Mouse (Mus musculus) CD8-positive naive resting alpha-beta T cell, adult 2 months (primary cell): ENCODE measurements around the gene Nrde2.
"Not testable (repeated sequence)": the region's sequence is repeated elsewhere in the genome, so short reads cannot be mapped to it uniquely, and the experiment has no call there.

ENCODE experiments used
- DNase-seq, 2 experiments: peaks; one replicate each; pipeline ENCODE4 v3.0.0; 2022; ENCODE audit warnings: low read depth in 2 of 2, low spot score in 2 of 2

The Nrde2 gene

DNA sequence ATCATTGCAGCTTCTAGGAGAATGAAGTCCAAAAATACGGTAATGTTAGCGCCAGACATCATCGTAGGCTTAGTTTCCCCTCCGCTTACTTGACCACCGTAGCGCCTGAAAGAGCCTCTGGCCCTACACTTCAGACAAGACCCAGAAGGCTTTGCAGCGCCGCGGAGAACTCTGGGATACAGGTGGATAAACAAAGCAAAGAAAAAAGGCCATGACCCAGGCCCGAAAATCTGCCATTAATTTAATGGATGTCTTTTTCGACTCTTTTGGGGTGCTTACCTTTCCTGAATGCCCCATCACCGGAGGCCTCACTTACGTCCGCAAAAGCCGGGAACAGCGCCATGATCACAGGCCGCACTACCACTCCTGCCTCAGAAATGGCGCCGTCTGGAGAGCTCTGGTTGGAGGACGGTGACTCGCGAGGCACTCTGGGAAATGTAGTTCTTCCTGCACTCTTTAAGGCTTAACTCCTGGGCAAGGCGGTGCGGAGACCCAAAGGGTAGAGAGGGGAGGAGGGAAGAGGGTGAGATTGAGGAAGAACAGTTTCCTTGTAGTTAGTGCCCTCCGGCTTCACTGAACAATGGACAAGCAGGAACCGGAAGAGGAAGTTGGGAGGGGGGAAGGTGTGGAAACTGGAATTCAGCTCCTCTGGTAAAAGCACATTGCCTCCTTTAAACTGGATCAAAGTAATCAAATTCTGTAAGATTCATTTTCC, at the start of gene Nrde2:
TSS of gene Nrde2 (minus strand) at position 393 of the 715 bp plus-strand sequence.
- DNase-seq: peak; percentile 82 to 84

DNA sequence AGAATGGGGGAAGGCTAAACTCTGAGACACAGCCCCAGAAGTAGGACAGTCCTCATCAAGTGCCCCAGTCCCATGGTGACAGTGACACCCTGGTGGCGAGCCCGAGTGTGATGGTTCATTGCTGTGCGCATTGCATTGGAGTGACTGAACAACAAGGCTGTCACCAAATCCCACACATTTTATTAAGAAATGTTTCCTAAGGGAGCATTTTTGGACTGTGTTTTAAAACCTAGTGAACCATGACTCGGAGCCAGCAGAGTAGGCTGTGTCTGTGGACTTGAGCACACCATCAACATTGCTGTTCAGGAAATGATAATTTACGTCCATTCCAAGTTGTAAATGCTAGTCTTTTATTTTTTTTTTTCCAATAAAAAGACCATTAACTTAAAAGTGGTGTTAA, 47.5 kb upstream of the Nrde2 start:
- DNase-seq: no peak

DNA sequence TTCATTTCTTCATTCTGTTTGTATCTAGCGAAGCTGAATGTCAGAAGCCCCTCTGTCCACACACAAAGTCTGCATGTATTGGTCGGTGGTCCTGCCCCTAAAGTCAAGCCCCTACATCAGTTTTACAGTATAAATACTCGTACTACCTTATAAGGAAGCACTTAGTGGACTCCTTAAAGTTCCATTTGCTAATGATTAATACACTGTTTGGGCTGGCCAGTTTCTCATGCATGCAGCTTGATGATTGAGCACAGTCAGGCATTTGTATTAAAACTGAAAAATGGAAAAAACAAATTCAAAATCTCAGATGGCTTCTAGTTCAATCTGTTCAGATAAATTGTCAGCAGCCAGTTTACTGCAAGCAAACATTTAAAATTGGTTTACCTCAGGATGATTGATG, 47.1 kb upstream of the Nrde2 start:
- DNase-seq: no peak

DNA sequence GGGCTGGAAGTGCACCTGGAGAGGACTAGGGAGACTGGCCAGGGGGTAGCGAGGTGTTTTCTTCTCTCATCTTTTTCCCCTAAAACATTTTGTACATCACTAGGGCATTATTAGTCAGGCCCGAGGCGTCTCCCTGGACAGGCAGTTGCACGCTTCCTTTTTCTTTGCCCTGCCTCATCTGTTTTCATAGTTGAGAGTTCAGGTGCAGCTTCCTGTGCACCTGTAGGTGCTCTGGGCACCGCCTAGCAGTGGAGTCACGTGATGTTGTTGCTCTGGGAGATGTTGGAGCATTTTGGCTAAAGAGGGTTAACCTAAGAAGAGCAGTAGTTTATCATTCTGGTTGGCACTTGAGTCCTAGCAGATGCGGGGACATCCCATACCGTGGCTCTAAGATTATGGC, 45.7 kb upstream of the Nrde2 start:
- DNase-seq: no peak

DNA sequence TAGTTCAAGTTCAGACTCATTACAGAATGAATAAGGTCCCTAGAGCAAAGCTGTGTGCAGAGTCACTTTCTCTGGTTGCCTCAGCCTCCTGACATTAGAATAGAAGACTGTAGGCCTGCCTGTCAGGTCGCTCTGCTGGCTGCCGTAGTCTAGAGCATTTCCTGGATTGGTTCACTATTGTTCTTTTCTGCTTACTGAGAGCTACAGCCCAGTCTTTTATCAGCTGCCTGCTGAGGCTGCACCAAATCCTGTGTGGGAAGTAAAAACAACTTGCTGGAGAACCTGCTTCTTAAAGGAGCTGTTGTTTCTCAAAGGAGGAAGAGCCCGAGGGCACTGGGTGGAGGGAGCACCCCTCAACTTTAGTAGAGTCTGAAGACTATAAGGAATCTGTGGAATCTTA, 44.3 kb upstream of the Nrde2 start:
- no peak for DNase-seq

DNA sequence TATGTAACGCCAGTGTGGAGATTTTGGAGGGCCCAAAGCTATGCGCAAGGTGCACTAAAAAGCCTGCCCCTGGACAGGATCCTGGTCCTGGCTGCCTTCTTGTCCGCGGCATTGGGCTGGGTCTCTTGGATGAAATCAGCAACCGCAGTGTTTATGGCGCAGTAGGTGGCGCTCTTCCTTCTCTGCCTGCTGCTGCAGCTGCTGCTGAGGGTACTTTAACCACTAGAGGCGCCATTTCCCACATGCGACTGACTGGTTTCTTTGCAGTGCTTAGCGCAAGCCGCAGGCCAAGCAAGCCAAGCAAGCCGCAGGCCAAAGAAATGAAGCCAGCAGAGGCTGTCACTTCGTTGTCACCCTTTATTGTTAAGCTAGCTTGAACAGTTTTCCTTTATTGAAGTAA, 42.4 kb upstream of the Nrde2 start:
- peak; percentile 84 to 89 for DNase-seq

DNA sequence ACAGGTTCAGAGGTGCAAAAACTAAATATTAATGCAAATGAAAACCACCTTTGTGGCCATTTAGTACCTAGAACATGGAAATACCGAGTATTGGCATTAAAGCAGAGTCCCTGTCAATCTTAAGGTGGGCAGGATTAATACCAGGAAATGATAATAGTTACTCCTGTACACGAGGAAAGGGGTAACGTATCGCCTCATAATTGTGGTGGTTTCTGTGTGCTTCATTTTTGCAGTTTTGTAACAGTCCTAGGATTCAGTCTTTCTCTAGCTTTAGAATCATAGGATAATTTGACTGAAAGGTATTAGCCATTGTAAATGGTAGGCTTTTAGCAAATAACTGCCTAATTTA, 41.9 kb upstream of the Nrde2 start:
- DNase-seq: no peak

DNA sequence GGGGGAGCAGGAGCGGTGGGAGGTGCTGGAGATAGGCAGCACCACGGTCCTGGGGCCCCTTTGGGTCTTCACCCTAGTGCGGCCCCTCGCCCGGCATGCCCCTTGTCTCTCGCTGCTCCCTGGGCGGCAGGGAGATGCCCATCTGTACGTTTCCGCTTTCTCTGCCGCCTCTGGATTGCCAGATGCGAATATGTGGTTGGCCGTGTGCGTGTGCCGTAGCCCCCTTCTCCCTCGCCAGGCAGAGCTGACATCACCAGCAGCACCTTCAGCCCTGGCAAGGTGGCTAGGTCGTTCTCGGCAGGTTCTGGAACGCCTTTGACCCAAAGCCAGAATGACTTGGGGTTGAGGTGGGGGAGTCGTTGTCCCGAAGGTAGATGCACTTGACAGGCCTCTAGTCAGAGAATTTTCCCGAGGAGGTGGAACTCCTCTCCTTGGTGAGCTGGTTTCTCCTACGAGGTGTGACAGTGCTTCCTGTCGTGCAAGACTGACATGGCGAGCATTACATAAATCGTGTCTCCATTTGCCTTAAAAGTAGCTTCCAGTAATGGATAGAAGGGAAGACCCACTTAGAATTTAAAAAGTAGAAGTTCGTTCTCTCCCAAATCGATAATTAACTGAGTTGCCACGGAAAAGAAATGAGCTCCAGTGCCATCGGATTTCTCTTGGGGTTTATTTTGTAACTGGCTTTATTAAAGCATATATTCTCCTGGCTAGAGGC, 41.4 kb upstream of the Nrde2 start:
- peak in 1 of 2 experiments; percentile 46 for DNase-seq

DNA sequence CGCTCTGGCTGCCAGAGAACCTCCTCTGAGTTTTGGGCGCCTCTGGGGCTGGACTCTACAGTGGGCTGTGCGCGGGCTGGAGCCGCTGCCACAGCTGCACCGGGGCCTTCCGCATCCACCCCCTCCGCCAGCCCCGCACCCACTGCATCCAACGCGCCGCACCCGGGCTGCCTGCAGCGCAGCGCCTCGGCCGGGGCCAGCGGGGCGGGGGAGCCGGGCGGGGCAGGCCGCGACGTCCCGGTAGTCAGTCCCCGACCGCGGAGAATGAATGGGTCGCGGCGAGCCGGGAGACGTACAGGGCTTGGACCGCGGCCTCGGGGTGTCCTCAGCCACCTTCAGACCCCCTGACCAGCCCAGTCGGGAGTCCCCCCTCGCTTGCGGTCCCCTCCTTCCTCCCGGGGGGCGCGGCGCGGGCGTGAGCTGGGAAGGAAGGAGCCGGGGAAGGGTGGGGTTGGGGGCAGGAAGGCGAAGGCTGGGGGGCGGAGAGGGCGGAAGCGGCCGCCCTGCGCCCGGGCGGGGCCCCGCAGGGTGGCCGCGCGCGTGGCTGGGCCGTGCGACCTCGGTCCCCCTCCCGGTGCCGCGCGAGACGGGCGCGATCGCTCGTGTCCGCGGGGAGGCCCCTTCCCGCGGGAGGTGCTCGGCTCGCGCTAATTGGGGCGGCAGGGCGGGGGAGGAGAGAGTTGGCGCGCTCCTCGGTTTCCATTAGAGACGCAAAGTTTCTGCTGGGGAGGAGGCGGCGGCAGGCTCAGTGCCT, 40.6 kb upstream of the Nrde2 start:
- DNase-seq: peak; percentile 54 to 56

DNA sequence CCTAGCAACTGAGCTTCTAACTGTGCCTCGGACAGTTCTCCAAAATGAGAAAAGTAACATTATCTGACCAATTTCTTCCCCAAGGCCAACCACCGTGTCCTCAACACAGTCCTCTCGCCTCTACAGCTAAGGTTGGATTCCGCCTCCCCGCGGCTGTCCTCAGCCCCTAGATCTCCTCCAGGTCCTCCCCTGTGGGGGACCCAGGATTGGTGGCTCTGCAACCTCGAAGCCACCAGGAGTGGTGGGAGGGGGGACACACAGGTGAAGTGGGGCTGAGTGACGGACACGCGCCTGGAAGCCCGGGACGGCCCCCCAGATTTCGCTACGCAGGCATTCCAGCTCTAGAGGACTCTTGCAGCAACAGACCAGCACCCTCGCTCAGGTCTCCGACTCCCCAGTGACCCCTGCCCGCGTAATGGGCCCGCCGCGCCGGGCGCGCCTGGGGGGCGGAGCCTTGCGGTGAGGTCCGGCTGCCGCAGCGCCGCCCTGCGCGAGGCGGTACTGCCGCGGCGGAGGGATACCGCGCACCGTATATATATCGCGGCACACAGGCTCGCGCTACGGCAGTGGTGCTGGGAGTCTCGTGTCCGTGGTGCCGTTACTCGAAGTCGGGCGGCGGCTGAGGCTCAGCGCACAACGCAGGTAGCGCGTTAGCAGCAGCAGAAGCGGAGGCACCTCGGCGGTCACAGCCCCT, 39.7 kb upstream of the Nrde2 start, which contains the start of gene Calm1:
TSS of gene Calm1 (plus strand) at position 469 of the 694 bp plus-strand sequence.
- peak; percentile 88 to 90 for DNase-seq

DNA sequence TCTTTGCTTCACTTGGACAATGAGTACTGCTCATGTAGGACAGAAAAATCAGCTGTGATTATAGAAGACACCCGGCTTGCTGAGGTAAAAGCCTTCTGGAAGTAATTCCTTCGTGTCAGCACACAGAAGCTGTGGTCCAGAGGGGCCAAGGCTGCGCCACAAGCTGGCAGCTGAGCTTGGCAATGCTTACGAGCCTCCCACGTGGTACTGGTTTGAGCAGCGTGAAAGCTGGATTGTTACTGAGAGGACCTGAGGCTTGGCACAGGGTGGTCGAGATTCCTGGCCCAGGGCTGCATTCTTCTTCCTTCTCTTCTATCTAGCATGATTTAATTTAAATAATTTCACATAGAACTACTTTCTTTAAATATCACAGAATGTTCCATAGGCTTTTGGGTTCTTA, 37.3 kb upstream of the Nrde2 start:
- no peak for DNase-seq

DNA sequence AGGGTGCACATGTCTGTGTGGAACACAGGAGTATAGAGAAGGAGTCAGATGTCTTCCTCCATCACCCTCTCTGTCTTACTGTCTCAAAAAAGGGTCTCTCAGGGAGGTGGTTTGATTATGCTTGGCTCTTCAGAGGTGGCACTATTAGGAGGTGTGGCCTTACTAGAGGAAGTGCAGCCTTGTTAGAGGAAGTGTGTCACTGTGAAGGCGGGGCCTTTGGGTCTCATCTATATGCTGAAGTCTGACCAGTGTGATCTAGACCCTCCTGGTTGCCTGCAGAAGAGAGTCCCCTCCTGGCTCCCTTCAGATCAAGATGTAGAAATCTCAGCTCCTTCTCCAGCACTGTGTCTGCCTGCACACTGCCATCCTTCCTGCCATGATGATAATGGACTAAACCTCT, 34.7 kb upstream of the Nrde2 start:
- no peak for DNase-seq

DNA sequence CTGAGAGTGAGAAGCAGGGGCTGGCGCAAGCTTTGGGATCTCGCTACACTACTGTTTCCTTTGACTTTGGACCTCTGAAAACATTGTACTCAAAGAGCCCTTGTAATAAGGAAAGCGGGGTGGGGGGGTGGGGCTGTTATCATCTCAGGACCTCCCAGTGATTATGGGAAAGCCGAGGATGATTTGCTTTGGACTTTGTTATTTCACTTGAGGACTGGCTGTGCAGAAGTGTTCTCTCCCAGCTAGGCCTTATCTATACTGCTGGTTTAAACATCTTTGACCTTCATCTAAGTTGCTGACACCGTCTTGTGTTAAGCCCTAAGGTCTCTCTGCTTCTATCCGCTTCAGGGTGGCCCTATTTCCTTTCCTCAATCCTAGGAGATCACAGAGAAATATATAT, 31.3 kb upstream of the Nrde2 start:
- DNase-seq: no peak

DNA sequence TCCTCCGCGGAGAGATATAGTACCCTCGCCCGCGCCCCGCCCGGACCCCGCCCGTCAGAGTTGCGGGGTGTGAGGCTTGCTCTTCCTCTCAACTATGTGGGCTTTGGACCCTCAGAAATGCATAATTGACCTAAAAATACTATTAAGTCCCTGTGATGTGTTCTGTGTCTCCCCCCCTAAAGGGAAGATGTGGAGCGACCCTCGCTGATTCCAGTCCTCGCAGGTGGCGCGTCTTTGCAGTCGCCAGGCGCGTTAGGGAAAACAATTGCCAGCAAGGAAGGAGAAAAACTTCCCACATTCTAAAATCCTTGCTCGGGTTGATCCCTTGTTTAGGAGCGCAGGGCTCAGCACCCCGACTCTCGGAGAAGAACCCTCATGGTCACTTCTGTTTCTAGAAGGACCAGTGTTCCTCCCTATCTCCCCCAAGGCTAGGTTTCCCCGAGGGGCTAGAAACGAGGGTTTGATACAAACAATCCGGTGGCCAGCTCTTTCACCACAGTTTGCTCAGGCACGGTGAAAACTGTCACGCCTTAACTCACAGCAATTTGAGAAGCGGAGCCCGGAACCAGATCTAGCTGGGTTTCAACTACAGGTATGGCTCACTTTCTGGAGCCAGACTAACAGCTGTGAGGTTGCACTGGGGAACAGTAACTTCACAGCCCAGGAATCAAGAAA, 28.4 kb upstream of the Nrde2 start:
- peak; percentile 25 to 44 for DNase-seq

DNA sequence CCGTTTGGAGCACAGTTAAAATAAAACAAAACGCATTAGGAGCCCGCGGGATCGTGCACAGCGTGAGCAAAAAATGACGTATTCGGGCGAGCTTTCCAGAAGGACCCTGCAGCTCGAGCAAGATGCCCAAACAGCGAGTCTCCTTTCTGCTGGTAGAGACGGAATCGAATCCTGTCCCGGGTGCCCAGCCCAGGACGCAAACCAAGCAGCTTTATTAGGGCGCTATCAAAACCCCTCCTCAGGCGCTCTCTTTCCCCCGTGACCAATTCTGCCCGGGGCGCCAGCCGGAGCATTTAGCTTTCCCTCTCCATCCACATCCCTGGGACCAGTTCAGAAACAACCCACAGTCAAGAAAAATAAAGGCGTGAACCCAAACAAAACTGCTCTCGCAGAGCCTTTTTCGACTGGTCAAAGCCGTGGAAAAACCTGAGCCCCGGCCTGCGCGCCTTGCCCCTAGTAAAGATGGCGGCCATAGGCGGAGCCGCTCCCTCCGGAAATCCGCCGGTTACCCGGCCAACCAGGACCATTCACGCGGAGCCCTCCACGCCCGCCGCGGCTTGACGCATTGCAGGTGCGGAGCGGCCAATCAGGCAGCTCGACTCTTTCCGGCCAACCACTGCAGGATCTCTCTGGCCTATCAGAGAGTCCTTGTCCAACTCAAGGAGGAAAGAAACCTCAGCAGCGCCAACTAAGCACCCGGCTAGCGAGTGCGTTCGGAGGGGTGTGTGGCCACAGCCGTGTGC, 27.7 kb upstream of the Nrde2 start:
- peak; percentile 97 to 98 for DNase-seq

DNA sequence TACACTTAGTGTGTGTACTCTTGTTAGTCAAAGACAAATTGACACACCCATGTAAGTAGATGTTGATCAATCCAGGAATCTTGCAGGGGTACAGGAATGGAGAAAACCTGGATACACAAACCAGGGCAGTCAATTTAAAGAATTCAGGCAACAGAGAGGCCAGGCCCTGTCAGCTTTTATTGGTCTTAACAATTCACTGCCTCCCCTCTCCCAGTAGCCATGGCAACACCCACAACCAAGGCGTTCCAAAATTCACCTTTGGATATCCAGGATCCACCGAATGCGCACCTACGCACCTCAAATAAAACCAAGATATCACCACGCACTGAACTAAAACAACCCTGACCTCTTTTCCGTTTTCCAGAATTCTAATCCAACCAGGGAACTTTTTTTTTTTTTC, 26.9 kb upstream of the Nrde2 start:
- DNase-seq: no peak

DNA sequence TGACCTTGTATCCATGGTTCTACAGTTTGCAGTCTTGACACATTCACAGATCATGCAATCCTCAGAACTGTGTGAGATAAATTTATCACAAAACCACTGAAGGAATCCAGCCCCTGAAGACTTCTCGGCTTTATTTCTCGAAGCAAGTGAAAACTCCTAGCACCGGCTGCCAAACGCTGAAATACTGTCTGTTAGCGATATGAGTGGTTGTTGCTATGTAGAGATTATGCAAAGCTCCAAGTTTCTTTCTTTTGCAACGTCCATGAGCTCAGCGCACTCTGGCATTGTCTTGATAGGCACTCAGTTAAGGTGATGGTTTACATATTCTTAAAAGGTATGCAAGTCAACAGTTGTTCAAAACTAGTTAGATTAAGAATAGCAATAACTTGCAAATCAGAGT, 26.4 kb upstream of the Nrde2 start:
- no peak for DNase-seq

DNA sequence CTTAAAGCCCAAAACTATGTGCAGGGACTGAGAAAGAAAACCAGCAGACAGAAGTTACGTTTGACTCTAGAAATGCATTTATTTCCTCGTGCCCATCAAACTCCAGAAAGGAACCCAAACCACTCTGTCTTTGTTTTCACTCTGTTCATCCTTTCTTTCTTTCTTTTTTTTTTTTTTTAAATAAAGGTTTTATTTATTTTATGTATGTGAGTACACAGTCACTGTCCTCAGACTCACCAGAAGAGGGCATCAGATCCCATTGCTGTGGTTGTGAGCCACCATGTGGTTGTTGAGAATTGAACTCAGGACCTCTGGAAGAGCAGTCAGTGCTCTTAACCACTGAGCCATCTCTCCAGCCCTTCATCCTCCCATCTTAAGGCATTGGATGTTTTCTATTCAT, 25.5 kb upstream of the Nrde2 start:
- DNase-seq: not testable (repeated sequence)

DNA sequence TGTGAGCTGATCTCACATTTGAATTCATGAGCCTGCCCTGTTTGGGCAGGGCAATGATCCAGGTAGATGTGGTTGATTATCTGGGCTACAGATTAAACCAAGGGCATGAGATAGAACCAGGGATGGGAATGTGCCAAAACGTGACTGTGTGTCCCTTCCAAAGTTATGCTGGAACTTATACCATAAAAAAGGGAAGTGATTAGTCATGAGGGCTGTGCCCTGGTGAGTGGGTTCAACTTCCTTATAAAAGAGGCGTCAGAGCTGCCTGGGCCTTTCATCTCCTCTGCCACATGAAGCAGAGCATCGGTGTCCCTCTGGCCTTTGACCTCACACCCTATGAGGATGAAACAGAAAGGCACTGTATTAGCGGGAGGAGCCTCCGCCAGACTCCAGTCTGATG, 24.5 kb upstream of the Nrde2 start:
- DNase-seq: no peak

DNA sequence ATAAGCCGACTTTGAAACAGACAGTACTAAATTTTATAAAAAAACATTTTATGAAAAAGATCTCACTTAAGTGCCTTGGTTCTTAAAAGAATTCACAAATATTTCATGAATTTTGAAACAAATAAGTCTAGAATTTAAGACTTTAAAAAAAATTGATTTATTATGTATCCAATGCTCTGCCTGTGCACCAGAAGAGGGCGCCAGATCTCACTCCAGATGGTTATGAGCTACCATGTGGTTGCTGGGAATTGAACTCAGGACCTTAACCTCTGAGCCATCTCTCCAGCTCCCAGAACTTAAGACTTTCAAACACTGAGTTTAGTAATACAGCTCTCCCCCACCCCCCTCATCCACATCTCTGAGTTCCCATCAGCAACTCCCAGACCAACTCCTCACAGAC, 23.2 kb upstream of the Nrde2 start:
- no peak for DNase-seq
